Mouse (Mus musculus) brain, embryonic 14.5 days (tissue): Measurements from ENCODE around the gene Lrrc32.

ENCODE experiments used
- CTCF ChIP-seq: fragments of 200-500 bp; IDR thresholded peaks from 2 replicates; pipeline ENCODE4 v1.5.1; 2012; ENCODE audit warnings: inconsistent platforms, mild to moderate bottlenecking, moderate library complexity, borderline replicate concordance; ENCODE audit not compliant: insufficient read depth, insufficient read length; ENCODE audit errors: extremely low read depth
- POLR2A ChIP-seq: fragments of 200-500 bp; IDR thresholded peaks from 2 replicates; pipeline ENCODE4 v1.6.1; 2012; ENCODE audit warnings: mild to moderate bottlenecking, inconsistent platforms, borderline replicate concordance; ENCODE audit not compliant: poor library complexity, insufficient read depth, insufficient read length, severe bottlenecking; ENCODE audit errors: extremely low read depth

- TF ChIP-seq CTCF (no peak), POLR2A (no peak)
Observed at GRCm38 (mm10) chr7:98472529-98472928, 16.6 kb upstream of the Lrrc32 start.
